Mouse (Mus musculus) left cerebral cortex, adult 18-20 months (tissue): ENCODE data around the gene March8. TPM values are rescaled to one million over a fixed set of nuclear protein-coding genes. Genes with fewer than 3 reads are reported as not detected.

Experiments
- DNase-seq, 2 experiments: peaks; one replicate each; pipeline ENCODE4 v3.0.0; 2021 to 2022; ENCODE audit warnings: low spot score in 2 of 2, mixed read lengths in 1 of 2
- total RNA-seq, 2 experiments: library from RNA; stranded (reverse); gene quantifications; 2 replicates each; pipeline ENCODE4 v1.2.3; 2021

The March8 gene
- total RNA-seq, 2 experiments from 2014 or later, result 45.1 to 46.2 TPM

DNA sequence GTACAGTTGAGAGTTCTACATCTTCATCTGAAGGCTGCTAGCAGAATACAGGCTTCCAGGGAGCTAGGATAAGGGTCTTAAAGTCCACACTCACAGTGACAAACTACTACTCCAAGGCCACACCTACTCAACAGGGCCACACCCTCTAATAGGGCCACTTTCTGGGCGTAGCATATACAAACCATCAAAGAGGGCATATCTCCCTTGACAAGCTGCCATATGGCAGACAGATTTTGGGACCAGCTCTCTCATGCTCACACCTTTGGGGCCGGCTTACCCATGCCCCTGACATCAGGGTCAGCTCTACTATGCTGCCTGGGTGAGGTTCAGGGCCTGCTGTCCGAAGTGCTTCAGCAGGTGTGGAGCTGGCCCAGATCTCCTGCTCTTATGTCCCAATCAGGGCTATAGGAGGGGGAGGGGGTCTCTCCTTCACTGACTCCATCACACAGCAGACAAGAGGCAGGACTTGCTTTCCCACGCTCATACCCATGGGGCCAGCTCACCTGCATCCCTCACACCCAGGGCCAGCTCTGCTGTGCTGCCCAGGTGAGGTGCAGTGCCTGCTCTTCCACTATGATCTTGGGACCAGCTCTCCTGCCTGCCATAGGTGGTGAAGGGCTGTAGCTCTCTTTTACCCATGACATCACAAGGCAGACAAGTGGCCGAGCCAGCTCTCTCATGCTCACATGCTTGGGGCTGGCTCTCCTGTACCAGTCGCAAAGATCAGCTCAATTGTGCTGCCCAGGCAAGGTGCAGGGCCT is 32.6 kb downstream of the March8 start:
- DNase-seq, result no peak

GRCm38 (mm10) chr6:116371500-116371899 is 33.7 kb downstream of the March8 start:
- DNase-seq, result no peak

DNA sequence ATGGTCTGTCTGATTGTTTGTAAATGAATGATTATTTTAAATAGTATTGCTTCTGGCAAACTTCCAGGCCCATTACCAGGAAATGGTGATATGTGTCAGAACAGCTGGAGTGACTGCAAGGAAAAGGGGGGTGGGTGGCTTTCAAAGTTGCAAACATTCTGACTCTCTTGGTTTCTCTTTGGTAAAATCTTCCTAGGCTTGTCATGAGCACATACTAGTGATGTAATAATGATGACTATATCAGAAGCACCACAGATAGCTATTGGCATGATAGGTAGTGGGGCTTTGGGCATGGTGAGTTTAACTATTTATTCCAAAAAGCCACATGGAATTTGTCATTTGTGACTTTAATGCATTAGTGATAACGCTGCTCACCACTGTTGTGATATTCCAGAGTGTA is 36.3 kb downstream of the March8 start:
- no peak for DNase-seq

DNA sequence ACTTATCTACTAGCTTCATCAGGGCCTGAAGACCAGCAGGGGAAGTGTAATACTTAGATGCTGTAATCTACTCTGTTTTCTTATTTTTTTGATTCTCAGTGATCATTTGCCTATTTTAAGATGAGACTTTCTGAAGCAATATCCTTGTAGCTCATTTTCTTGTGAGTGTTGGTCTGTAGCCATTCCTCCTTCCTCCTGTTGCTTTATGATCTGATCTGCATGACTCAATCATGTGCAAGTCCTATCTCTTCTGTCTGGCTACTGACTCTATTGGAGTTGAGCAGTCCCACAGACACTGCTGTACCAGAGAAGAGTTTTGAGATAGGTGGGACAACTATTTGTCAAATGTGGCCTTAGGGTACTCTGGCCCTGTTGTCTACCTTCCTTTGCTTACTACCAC is 36.8 kb downstream of the March8 start:
- DNase-seq, result no peak

- no peak for DNase-seq
These were observed 41.1 kb downstream of the March8 start for GRCm38 (mm10) chr6:116378892-116379291.

- DNase-seq, result no peak
These were observed 42.3 kb downstream of the March8 start for GRCm38 (mm10) chr6:116380157-116380556.

- no peak for DNase-seq
These were observed 43.8 kb downstream of the March8 start for GRCm38 (mm10) chr6:116381605-116382004.

DNA sequence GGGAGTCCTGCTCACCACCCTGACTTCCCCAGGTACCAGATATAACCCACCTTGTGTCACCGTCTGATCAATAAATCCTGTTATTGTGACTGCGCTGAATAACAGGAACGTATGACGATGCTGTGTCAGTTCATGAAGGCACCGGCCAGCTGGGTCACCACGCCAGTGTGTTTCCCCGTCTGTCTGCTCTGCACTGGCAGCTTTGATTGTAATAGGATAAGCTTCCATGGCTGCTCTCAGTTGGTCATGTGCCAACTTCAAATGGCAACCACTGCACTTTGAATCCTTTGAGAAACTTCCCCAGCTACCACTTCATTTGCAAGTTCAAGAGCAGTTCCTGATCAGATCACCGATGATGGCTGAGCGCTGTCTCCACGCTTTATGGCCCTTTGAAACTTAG is 45.8 kb downstream of the March8 start:
- DNase-seq, result no peak

DNA sequence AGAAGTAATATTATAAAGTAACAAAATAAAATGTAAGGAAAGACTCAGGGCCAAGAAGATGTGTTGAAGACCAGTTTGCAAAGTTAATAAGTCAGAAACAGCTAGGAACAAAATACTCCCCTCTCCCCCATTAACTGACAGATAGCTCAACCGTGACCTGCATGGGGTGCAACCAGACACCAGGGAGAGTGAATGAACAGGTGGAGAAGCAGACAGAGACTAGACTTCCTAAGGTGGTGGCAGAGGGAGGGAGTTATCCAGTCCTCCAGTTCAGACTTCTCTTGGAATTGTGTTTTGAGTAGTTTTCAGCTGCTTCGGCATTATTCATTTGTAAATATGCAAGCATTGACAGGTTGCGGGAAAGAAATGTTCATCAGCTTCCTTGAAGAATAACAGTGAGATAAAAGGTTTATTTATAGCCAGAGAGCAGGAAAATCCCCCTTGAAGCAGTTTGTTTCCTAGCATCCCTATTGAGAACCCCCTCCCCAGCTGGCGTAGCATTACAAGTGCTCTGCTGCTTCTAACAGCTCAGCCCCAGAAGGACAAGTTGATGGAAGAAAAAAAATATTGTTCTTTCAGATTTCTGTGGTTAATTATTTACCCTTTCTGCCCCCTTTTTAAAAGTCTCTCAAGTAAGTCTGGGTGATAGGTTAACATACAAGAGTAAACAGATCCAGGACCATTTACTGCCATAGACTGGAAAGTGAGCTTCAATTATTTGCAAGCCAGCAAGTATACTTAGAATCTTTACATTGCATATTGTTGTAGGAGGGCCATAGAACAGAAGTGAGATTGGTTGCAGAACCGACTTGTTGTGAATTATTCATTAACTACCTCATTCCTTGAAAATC is 47.6 kb downstream of the March8 start:
- no peak for DNase-seq

GRCm38 (mm10) chr6:116386045-116386415 is 48.2 kb downstream of the March8 start:
- DNase-seq, result no peak

GRCm38 (mm10) chr6:116386506-116386905 is 48.7 kb downstream of the March8 start:
- DNase-seq, result no peak

- DNase-seq, result no peak
These were observed 50.2 kb downstream of the March8 start for GRCm38 (mm10) chr6:116388068-116388467.

- DNase-seq, result no peak
These were observed 51.7 kb downstream of the March8 start for GRCm38 (mm10) chr6:116389481-116389880.

GRCm38 (mm10) chr6:116394916-116395648 is 57.3 kb downstream of the March8 start:
- DNase-seq, result no peak

- DNase-seq, result no peak
These were observed 59.8 kb downstream of the March8 start for GRCm38 (mm10) chr6:116397621-116398020.

GRCm38 (mm10) chr6:116398136-116398535 is 60.3 kb downstream of the March8 start:
- DNase-seq, result no peak

DNA sequence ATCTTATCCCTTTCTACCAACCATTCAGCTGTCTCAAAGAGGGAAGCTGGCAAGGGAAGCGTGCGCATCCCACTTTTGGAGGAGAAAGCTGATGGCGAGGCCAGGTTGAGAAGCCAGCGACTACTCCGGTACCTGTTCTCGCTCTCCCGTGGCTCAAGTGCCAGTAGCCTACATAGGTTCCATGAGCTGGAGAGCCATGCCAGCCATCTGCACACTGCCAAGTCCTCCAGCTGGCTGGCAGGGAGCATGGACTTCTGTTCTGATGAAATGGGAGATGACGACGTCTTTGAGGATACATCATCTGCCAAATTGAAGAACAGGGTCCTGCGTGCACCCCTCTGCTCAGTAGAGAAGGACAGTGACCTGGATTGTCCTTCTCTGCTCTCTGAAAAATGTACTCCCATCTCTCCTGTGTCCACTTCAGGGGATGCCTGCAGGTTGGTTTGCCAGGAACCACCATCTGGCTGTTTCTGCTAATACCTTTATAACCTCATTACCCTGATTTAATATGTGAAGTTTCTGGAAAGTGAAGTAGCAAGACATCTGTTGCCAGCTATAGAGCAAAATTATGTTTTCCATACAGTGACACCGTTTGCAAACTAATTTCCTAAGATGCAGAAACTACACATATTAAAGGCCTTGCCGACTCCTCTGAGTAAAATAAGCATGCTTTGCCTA is 64.1 kb downstream of the March8 start:
- no peak for DNase-seq

GRCm38 (mm10) chr6:116402426-116402825 is 64.6 kb downstream of the March8 start:
- no peak for DNase-seq

- no peak for DNase-seq
These were observed 67.4 kb downstream of the March8 start for GRCm38 (mm10) chr6:116405243-116405642.

DNA sequence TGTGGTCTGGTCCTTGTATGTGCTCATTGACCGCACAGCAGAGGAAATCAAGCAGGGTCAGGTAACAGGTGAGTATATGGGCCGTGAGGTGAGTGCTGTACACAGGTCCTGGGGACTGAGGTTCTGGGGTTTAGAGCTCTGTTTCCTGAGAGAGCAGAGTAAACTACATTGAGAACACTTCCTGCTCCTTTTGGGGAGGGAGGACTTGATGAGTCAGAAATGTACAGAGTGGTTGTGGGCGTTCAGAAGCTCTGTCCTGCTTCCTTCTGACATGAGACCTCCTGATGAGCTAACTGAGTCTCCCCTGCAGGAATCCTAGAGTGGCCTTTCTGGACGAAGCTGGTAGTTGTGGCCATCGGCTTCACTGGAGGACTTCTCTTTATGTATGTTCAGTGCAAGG is 67.9 kb downstream of the March8 start:
- no peak for DNase-seq

DNA sequence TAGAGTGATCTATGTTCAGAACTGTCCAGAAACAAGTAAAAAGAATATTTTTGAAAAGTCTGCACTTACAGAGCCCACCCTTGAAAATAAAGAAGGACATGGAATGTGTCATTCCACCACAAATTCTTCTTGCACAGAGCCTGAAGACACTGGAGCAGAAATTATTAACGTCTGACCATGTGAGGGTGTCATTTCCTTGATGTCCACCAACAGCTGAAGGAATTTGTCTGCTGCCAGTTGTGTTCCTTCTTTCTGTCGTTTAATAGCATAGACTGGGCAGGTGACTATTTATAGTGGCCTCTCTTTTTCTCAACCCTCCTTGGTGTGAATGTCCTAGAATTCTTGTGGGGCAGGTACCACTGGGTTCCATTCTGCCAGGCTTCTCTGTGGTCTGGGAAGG is 68.3 kb downstream of the March8 start:
- DNase-seq, result no peak
